11 mouse cellular contexts compared by ENCODE assay signal in the genomic region with DNA sequence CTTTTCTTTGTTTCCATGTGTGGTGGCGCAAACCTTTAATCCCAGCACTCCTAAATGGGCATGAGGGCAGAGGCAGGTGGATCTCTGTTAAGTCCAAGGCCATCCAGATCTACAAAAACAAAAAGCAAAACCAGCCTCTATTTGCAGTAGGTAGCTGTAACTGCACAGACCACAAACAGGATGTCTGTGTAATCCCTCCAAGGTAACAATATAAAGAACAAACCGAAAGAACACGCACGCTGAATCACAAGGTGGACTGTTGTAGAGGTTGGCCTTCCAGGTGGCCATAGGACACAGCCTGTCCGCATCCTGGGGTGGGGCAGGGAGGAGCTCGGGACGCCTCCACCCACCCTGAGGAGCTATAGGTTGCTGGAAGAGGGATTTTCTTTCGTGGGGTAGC. TPM values are rescaled to one million over a fixed set of nuclear protein-coding genes. Genes with fewer than 3 reads are reported as not detected.
A peak's percentile ranks its signal among the peaks of the same experiment; 100 is the strongest.
DNase-seq lines count a peak whose midpoint lies in the region; ATAC-seq and TF ChIP-seq lines count a peak whose summit lies in the region.
"Had no signal": no experiment of that assay in that cellular context is flagged by ENCODE, and none has a peak within 500 bp of the region (broad histone marks: within the 10 kb centered on the region; RNA-seq: fewer than 3 reads in every experiment).

No protein-coding gene starts in this region.

- ATAC-seq in kidney, postnatal 0 days (replicated peaks; ENCODE audit: low FRiP score, low read depth) = no peak
- no peak for ATAC-seq in embryonic facial prominence, embryonic 15.5 days (ENCODE audit: insufficient number of reproducible peaks, low FRiP score, low TSS enrichment, low read depth)
- no peak for ATAC-seq in neural tube, embryonic 14.5 days (ENCODE audit: low read depth)
- ATAC-seq in activated CD4-positive, CD25-positive, alpha-beta regulatory T cell, adult 4 months = no peak

- 79% methylated on average over 8 of the region's 8 CpGs for WGBS in kidney, postnatal 0 days
- 73% methylated on average over 8 of the region's 8 CpGs for WGBS in embryonic facial prominence, embryonic 15.5 days
- 89% methylated on average over 8 of the region's 8 CpGs for whole genome bisulfite sequencing in neural tube, embryonic 14.5 days

- no peaks in the 10 kb centered on the region for H3K27me3 ChIP-seq in kidney, postnatal 0 days (ENCODE audit: insufficient read depth, low read length)
- no peaks in the 10 kb centered on the region for H3K27me3 ChIP-seq in embryonic facial prominence, embryonic 15.5 days
- H3K27me3 ChIP-seq in neural tube, embryonic 14.5 days (ENCODE audit: control insufficient read depth, insufficient read depth, low read length) = no peaks in the 10 kb centered on the region

- no peak for TF ChIP-seq CTCF in kidney, postnatal 0 days (IDR thresholded peaks at IDR 0.05; ENCODE audit: low read depth)

- no peaks in the 10 kb centered on the region for H3K9me3 ChIP-seq in kidney, postnatal 0 days (replicated peaks; ENCODE audit: low read length)
- H3K9me3 ChIP-seq in embryonic facial prominence, embryonic 15.5 days (replicated peaks) = no peaks in the 10 kb centered on the region
- H3K9me3 ChIP-seq in neural tube, embryonic 14.5 days (ENCODE audit: control insufficient read depth, low read length) = no peaks in the 10 kb centered on the region

- no peak overlapping the region for H3K4me2 ChIP-seq in kidney, postnatal 0 days (ENCODE audit: low read length)
- peak overlapping the region; percentile 56 for H3K4me2 ChIP-seq in embryonic facial prominence, embryonic 15.5 days (replicated peaks)
- H3K4me2 ChIP-seq in neural tube, embryonic 14.5 days (ENCODE audit: low read depth, low read length) = peak overlapping the region; percentile 41; the same call in 1 of the 2 replicates

- H3K27ac ChIP-seq in kidney, postnatal 0 days = 0 out of 2 replicates have a peak overlapping the region, but pooled peaks have one; percentile 6
- no peak overlapping the region; the same call in 1 of the 2 replicates for H3K27ac ChIP-seq in embryonic facial prominence, embryonic 15.5 days (replicated peaks)
- H3K27ac ChIP-seq in neural tube, embryonic 14.5 days (ENCODE audit: low read depth, low read length) = no peak overlapping the region
- H3K27ac ChIP-seq: left cerebral cortex, adult 2 months had no signal

- H3K36me3 ChIP-seq in kidney, postnatal 0 days (ENCODE audit: insufficient read depth, low read length) = no peaks in the 10 kb centered on the region
- H3K36me3 ChIP-seq in embryonic facial prominence, embryonic 15.5 days = no peaks in the 10 kb centered on the region
- H3K36me3 ChIP-seq in neural tube, embryonic 14.5 days (ENCODE audit: control insufficient read depth, insufficient read depth, low read length) = no peaks in the 10 kb centered on the region

- no peak for DNase-seq in kidney, postnatal 0 days (ENCODE audit: low spot score)
- no peak for DNase-seq in kidney, postnatal 25 days
- peak; percentile 32 for DNase-seq in induced T-regulatory cell, adult 2 months (ENCODE audit: low read depth)
- no peak for DNase-seq in right cerebral cortex, postnatal 10 days (ENCODE audit: low spot score in 2 of 2)
- DNase-seq: adrenal gland, postnatal 14 days; cerebellum, adult 2 months had no signal

- H3K9ac ChIP-seq in kidney, postnatal 0 days (ENCODE audit: low read depth, low read length) = no peak overlapping the region
- no peak overlapping the region for H3K9ac ChIP-seq in embryonic facial prominence, embryonic 15.5 days
- no peak overlapping the region for H3K9ac ChIP-seq in neural tube, embryonic 14.5 days (replicated peaks; ENCODE audit: low read depth, low read length)

- H3K4me1 ChIP-seq in kidney, postnatal 0 days (replicated peaks; ENCODE audit: insufficient read depth, low read length) = peaks cover 8% of the 10 kb centered on the region; the same call in 1 of the 2 replicates
- H3K4me1 ChIP-seq in embryonic facial prominence, embryonic 15.5 days = peaks cover 18% of the 10 kb centered on the region
- peaks cover 8% of the 10 kb centered on the region; the same call in 1 of the 2 replicates for H3K4me1 ChIP-seq in neural tube, embryonic 14.5 days (ENCODE audit: control insufficient read depth, insufficient read depth, low read length)

- H3K4me3 ChIP-seq in kidney, postnatal 0 days (replicated peaks; ENCODE audit: low read depth, low read length) = no peak overlapping the region
- no peak overlapping the region; the same call in 1 of the 2 replicates for H3K4me3 ChIP-seq in embryonic facial prominence, embryonic 15.5 days (replicated peaks)
- H3K4me3 ChIP-seq in neural tube, embryonic 14.5 days (ENCODE audit: low read depth, low read length) = no peak overlapping the region

RNA-seq across cellular contexts. Expression of gene Epcam, which starts 26.9 kb away (rescaled TPM):
- 409 and 412 TPM in 2 replicates for polyA plus RNA-seq in kidney, postnatal 0 days (2015; fragmentation: Nextera tagmentation; extraction: Ambion mirVana)
- 127 and 138 TPM in 2 replicates for polyA plus RNA-seq in embryonic facial prominence, embryonic 15.5 days (2015; fragmentation: Nextera tagmentation; extraction: Ambion mirVana)
- 3.7 and 5.1 TPM in 2 replicates for polyA plus RNA-seq in neural tube, embryonic 14.5 days (2014; fragmentation: Nextera tagmentation; extraction: Ambion mirVana)
- 1 to 10 TPM; 1.1 to 2.4 TPM for polyA plus RNA-seq in activated CD4-positive, CD25-positive, alpha-beta regulatory T cell, adult 4 months (2017; shearing (Covaris generic))
- polyA plus RNA-seq: erythroblast, embryonic 14.5 days had no signal

Comparison
In these comparisons a context has a peak if more than half of its experiments do, and no peak if none do; other contexts are left out.
1. RNA of gene Epcam, which starts 26.9 kb away (polyA plus RNA-seq): 409 to 412 TPM in kidney, postnatal 0 days and 127 to 138 TPM in embryonic facial prominence, embryonic 15.5 days; 3.7 to 5.1 TPM in neural tube, embryonic 14.5 days and 1.1 to 2.4 TPM in activated CD4-positive, CD25-positive, alpha-beta regulatory T cell, adult 4 months; every median in the first group is over 10 times any median in the second.